Mouse (Mus musculus): Measurements from ENCODE around the gene 6030408B16Rik. TPM values are rescaled to one million over a fixed set of nuclear protein-coding genes. Genes with fewer than 3 reads are reported as not detected.

6030408B16Rik gene
- polyA plus RNA-seq (2012; rRNA removed; ENCODE audit: low replicate concordance): 0.07 and 0.27 TPM in 2 replicates

GRCm38 (mm10) chr15:101293025-101293621 is at the start of gene 6030408B16Rik:
TSS of gene 6030408B16Rik (plus strand) at chr15:101293212.

GRCm38 (mm10) chr15:101253886-101254795 is 38.9 kb upstream of the 6030408B16Rik start, which contains the start of gene Nr4a1:
TSS of gene Nr4a1 (plus strand) at chr15:101254269.

GRCm38 (mm10) chr15:101283911-101284750 is 8.9 kb upstream of the 6030408B16Rik start, which contains the start of gene Atg101:
TSS of gene Atg101 (plus strand) at chr15:101284272.

Other genes with a start within 250 kb of the 6030408B16Rik start
- 0.15 and 0.26 TPM in 2 replicates for gene Gm47841, start 245.8 kb upstream of the 6030408B16Rik start, polyA plus RNA-seq (2012; rRNA removed; ENCODE audit: low replicate concordance)
- 4.2 and 8.4 TPM in 2 replicates for gene Fignl2, start 214.6 kb upstream of the 6030408B16Rik start, polyA plus RNA-seq (2012; rRNA removed; ENCODE audit: low replicate concordance)
- not detected in 2 replicates for gene Ankrd33, start 177.5 kb upstream of the 6030408B16Rik start, polyA plus RNA-seq (2012; rRNA removed; ENCODE audit: low replicate concordance)
- gene Acvrl1, start 164.7 kb upstream of the 6030408B16Rik start, polyA plus RNA-seq (2012; rRNA removed; ENCODE audit: low replicate concordance): 16.0 and 24.8 TPM in 2 replicates
- gene Acvr1b, start 119.1 kb upstream of the 6030408B16Rik start, polyA plus RNA-seq (2012; rRNA removed; ENCODE audit: low replicate concordance): 34.6 and 37.8 TPM in 2 replicates
- gene Grasp, start 69.0 kb upstream of the 6030408B16Rik start, polyA plus RNA-seq (2012; rRNA removed; ENCODE audit: low replicate concordance): 11.1 and 12.9 TPM in 2 replicates
- gene Nr4a1, start 38.9 kb upstream of the 6030408B16Rik start, polyA plus RNA-seq (2012; rRNA removed; ENCODE audit: low replicate concordance): 7.1 and 11.9 TPM in 2 replicates
- gene Atg101, start 8.9 kb upstream of the 6030408B16Rik start, polyA plus RNA-seq (2012; rRNA removed; ENCODE audit: low replicate concordance): 23.4 and 25.2 TPM in 2 replicates
- 0.53 and 2.5 TPM in 2 replicates for gene Krt80, start 77.0 kb downstream of the 6030408B16Rik start, polyA plus RNA-seq (2012; rRNA removed; ENCODE audit: low replicate concordance)
- 24.5 and 50.1 TPM in 2 replicates for gene Krt7, start 117.8 kb downstream of the 6030408B16Rik start, polyA plus RNA-seq (2012; rRNA removed; ENCODE audit: low replicate concordance)
- gene Krt87, start 145.6 kb downstream of the 6030408B16Rik start, polyA plus RNA-seq (2012; rRNA removed; ENCODE audit: low replicate concordance): 0.51 TPM in 1 of 2 replicates, not detected in the other
- 0.28 TPM in 1 of 2 replicates, not detected in the other for gene Krt88, start 154.5 kb downstream of the 6030408B16Rik start, polyA plus RNA-seq (2012; rRNA removed; ENCODE audit: low replicate concordance)
- not detected in 2 replicates for gene Krt81, start 170.5 kb downstream of the 6030408B16Rik start, polyA plus RNA-seq (2012; rRNA removed; ENCODE audit: low replicate concordance)
- gene Krt86, start 180.3 kb downstream of the 6030408B16Rik start, polyA plus RNA-seq (2012; rRNA removed; ENCODE audit: low replicate concordance): not detected in 2 replicates
- 0.07 TPM in 1 of 2 replicates, not detected in the other for gene Krt83, start 198.3 kb downstream of the 6030408B16Rik start, polyA plus RNA-seq (2012; rRNA removed; ENCODE audit: low replicate concordance)
- not detected in 2 replicates for gene Gm49425, start 224.0 kb downstream of the 6030408B16Rik start, polyA plus RNA-seq (2012; rRNA removed; ENCODE audit: low replicate concordance)
- gene Krt84, start 239.6 kb downstream of the 6030408B16Rik start, polyA plus RNA-seq (2012; rRNA removed; ENCODE audit: low replicate concordance): not detected in 2 replicates

All from duodenum, adult 2 months (tissue).